Mouse (Mus musculus): ENCODE measurements around the gene Rhag. TPM values are rescaled to one million over a fixed set of nuclear protein-coding genes. Genes with fewer than 3 reads are reported as not detected.

Rhag gene
- total RNA-seq (2012; rRNA removed) = 17.8 and 24.4 TPM in 2 replicates
- polyA plus RNA-seq (2012; ENCODE audit: insufficient read depth in 1 of 2, insufficient read length in 2 of 2, low read depth in 1 of 2, low replicate concordance in 2 of 2, missing spikeins in 1 of 2) = 10 to 100 TPM in 1 of 2 experiments, not detected in 1; 91.3 TPM

DNA sequence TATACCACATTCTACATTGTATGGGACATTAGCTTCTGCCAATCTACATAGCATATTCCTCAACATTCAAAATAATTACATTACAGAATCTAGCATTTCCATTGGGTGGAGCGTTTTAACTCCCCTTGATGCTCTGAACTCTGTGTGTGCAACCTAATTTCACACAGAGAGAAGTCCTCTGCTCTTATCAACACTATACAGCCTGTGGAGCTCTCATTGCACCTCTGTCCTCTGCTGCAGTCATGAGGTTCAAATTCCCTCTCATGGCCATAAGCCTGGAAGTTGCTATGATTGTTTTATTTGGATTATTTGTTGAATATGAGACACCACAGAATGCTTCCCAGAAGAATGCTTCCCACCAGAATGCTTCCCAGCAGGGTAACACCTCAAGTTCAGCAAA lies at the start of gene Rhag:
Gene Rhag, plus strand, starts transcription at position 193 of the 400 bp plus-strand sequence.
- Histone ChIP-seq H3K9ac (ENCODE audit: control insufficient read depth, low read depth, low read length, poor library complexity, severe bottlenecking) (peak within 1 kb of the TSS; percentile 72), H3K4me1 (ENCODE audit: control insufficient read depth in 1 of 2, insufficient read depth in 2 of 2, low read length in 2 of 2) (peaks cover 17 to 37% of the 10 kb centered on the region in 2 experiments)

DNA sequence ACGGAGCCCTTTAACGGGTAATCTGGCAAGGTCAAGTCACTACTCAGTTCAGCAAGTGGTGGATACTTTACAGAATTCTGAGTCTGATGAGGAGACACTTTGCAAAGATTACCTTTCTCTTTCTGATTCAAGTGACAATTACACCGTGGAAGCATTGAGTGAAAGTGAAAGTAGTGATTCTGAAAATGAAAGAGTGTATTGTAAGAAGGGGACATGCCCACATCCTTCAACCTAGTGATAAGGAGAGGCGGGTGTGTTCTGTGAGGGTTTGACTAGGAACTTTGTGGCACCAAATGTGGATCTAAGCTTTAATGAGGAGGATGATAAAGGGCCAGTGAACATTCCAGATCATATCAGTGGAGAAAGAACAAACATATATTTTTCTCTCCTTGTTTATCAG lies 47.3 kb upstream of the Rhag start:
- peak; percentile 25 for DNase-seq (ENCODE audit: low read depth, low spot score)
- no peak for TF ChIP-seq POLR2AphosphoS5 (IDR thresholded peaks at IDR 0.05; ENCODE audit: borderline replicate concordance, low read depth, low read length)
- no peak for TF ChIP-seq HCFC1 (IDR thresholded peaks at IDR 0.05; ENCODE audit: low read depth, low read length)
- no peak for TF ChIP-seq ZC3H11A (IDR thresholded peaks at IDR 0.05; ENCODE audit: low read depth, low read length)
- TF ChIP-seq ETS1 (IDR thresholded peaks at IDR 0.05; ENCODE audit: low read depth, low read length) = peak; percentile 79
- TF ChIP-seq GATA1 (IDR thresholded peaks at IDR 0.05; ENCODE audit: low read depth, low read length) = peak; percentile 23; the same call in 1 of the 2 replicates
- TF ChIP-seq E2F4 (IDR thresholded peaks at IDR 0.05; ENCODE audit: borderline replicate concordance, low read depth, low read length) = no peak
- H3K36me3 ChIP-seq (ENCODE audit: control insufficient read depth in 1 of 2, insufficient read depth in 2 of 2, low read length in 2 of 2) = peaks cover 0 to 8% of the 10 kb centered on the region in 2 experiments; a peak in 2 of 4 replicates
- H3K27ac ChIP-seq (ENCODE audit: control insufficient read depth, low read depth, low read length) = no peak overlapping the region
- H3K79me2 ChIP-seq (ENCODE audit: control insufficient read depth, insufficient read depth, low read length, poor library complexity) = no peaks in the 10 kb centered on the region
- no peak overlapping the region for H3K9ac ChIP-seq (ENCODE audit: control insufficient read depth, low read depth, low read length, poor library complexity, severe bottlenecking)
- peaks cover 3 to 5% of the 10 kb centered on the region in 2 experiments; a peak in 3 of 4 replicates for H3K4me1 ChIP-seq (ENCODE audit: control insufficient read depth in 1 of 2, insufficient read depth in 2 of 2, low read length in 2 of 2)
- no peaks in the 10 kb centered on the region for H3K27me3 ChIP-seq (ENCODE audit: control insufficient read depth in 1 of 2, insufficient read depth in 2 of 2, low read length in 2 of 2)
- H3K9me3 ChIP-seq (replicated peaks; ENCODE audit: insufficient read depth, low read length) = no peaks in the 10 kb centered on the region
- H3K4me3 ChIP-seq (ENCODE audit: control insufficient read depth in 1 of 2, insufficient read depth in 1 of 2, low read depth in 2 of 2, low read length in 2 of 2) = peak overlapping the region; percentile 11 to 40

More for the DNA sequence above, at the start of gene Rhag:
- H3K79me2 ChIP-seq (ENCODE audit: control insufficient read depth, insufficient read depth, low read length, poor library complexity) = peaks cover 7% of the 10 kb centered on the region
- peak within 1 kb of the TSS; percentile 63 to 69 for H3K4me3 ChIP-seq (ENCODE audit: control insufficient read depth in 1 of 2, insufficient read depth in 1 of 2, low read depth in 2 of 2, low read length in 2 of 2)
- peak; percentile 70 for TF ChIP-seq TCF12 (IDR thresholded peaks at IDR 0.05; ENCODE audit: low read depth, low read length)
- TF ChIP-seq RCOR1 (IDR thresholded peaks at IDR 0.05; ENCODE audit: low read depth, low read length) = peak; percentile 44; the same call in 1 of the 2 replicates
- TF ChIP-seq MYC (IDR thresholded peaks at IDR 0.05; ENCODE audit: low read depth, low read length) = peak; percentile 50; the same call in 1 of the 2 replicates
- TF ChIP-seq ETS1 (IDR thresholded peaks at IDR 0.05; ENCODE audit: low read depth, low read length) = peak; percentile 75; the same call in 1 of the 2 replicates
- no peak for TF ChIP-seq MYB (IDR thresholded peaks at IDR 0.05; ENCODE audit: low read depth, low read length)
- TF ChIP-seq ZMIZ1 (IDR thresholded peaks at IDR 0.05; ENCODE audit: low read depth, low read length) = 0 out of 2 replicates have a peak, but pooled peaks have one; percentile 75
- TF ChIP-seq ELF1 (IDR thresholded peaks at IDR 0.05; ENCODE audit: low read depth, low read length) = no peak
- peak; percentile 42 for TF ChIP-seq NELFE (IDR thresholded peaks at IDR 0.05; ENCODE audit: low read depth, low read length)
- peak; percentile 75 for TF ChIP-seq GATA1 (IDR thresholded peaks at IDR 0.05; ENCODE audit: low read depth, low read length)
- TF ChIP-seq TAL1 (IDR thresholded peaks at IDR 0.05; ENCODE audit: low read length) = peak; percentile 92
- TF ChIP-seq TBP (IDR thresholded peaks at IDR 0.05; ENCODE audit: low read depth, low read length) = peak; percentile 89
- peak; percentile 87; the same call in 1 of the 2 replicates for TF ChIP-seq POLR2AphosphoS5 (IDR thresholded peaks at IDR 0.05; ENCODE audit: borderline replicate concordance, low read depth, low read length)
- peak in 1 of 2 experiments; percentile 60; a peak in 2 of 4 replicates for TF ChIP-seq POLR2A (IDR thresholded peaks at IDR 0.05; ENCODE audit: control insufficient read depth in 1 of 2, insufficient read depth in 1 of 2, low read depth in 1 of 2, low read length in 2 of 2, poor library complexity in 1 of 2)
- TF ChIP-seq EP300 (IDR thresholded peaks at IDR 0.05; ENCODE audit: low read depth in 1 of 2, low read length in 2 of 2) = peak; percentile 51 to 72; a peak in 3 of 4 replicates
- TF ChIP-seq POLR2AphosphoS2 (IDR thresholded peaks at IDR 0.05; ENCODE audit: low read length) = no peak
- no peak for TF ChIP-seq CHD2 (IDR thresholded peaks at IDR 0.05; ENCODE audit: low read length)
- H3K9me3 ChIP-seq (replicated peaks; ENCODE audit: insufficient read depth, low read length) = no peaks in the 10 kb centered on the region
- peaks cover 0 to 42% of the 10 kb centered on the region in 2 experiments; a peak in 3 of 4 replicates for H3K36me3 ChIP-seq (ENCODE audit: control insufficient read depth in 1 of 2, insufficient read depth in 2 of 2, low read length in 2 of 2)
- DNase-seq (ENCODE audit: low read depth, low spot score) = peak; percentile 86
- no peaks in the 10 kb centered on the region for H3K27me3 ChIP-seq (ENCODE audit: control insufficient read depth in 1 of 2, insufficient read depth in 2 of 2, low read length in 2 of 2)
- H3K27ac ChIP-seq (ENCODE audit: control insufficient read depth, low read depth, low read length) = peak within 1 kb of the TSS; percentile 97

Measured in MEL (cell line).